Mouse (Mus musculus): ENCODE measurements around the gene Rras. TPM values are rescaled to one million over a fixed set of nuclear protein-coding genes. Genes with fewer than 3 reads are reported as not detected.

The Rras gene
- total RNA-seq, 2 experiments from 2014 or later: 15.9 TPM; not detected in 1

- no peak for ATAC-seq (replicated peaks; ENCODE audit: low FRiP score, poor library complexity, severe bottlenecking)
These were observed 31.3 kb downstream of the Rras start for GRCm38 (mm10) chr7:45048923-45049657.

- no peak for ATAC-seq (replicated peaks; ENCODE audit: low FRiP score, poor library complexity, severe bottlenecking)
These were observed 33.3 kb downstream of the Rras start for GRCm38 (mm10) chr7:45050945-45051600.

- no peak for ATAC-seq (replicated peaks; ENCODE audit: low FRiP score, poor library complexity, severe bottlenecking)
These were observed 33.8 kb downstream of the Rras start for GRCm38 (mm10) chr7:45051601-45051974.

GRCm38 (mm10) chr7:45052181-45052861, 34.6 kb downstream of the Rras start:
- ATAC-seq (replicated peaks; ENCODE audit: low FRiP score, poor library complexity, severe bottlenecking): no peak

- no peak for ATAC-seq (replicated peaks; ENCODE audit: low FRiP score, poor library complexity, severe bottlenecking)
These were observed 35.0 kb downstream of the Rras start, which contains the start of gene Prr12 for GRCm38 (mm10) chr7:45052862-45053116. Gene Prr12 (minus strand): TSS chr7:45052881.

- ATAC-seq (replicated peaks; ENCODE audit: low FRiP score, poor library complexity, severe bottlenecking): no peak; the same call in 1 of the 2 replicates
These were observed 35.6 kb downstream of the Rras start for GRCm38 (mm10) chr7:45053117-45053930.

GRCm38 (mm10) chr7:45053931-45054510, 36.3 kb downstream of the Rras start:
- peak; percentile 88 for ATAC-seq (replicated peaks; ENCODE audit: low FRiP score, poor library complexity, severe bottlenecking)

- no peak for ATAC-seq (replicated peaks; ENCODE audit: low FRiP score, poor library complexity, severe bottlenecking)
These were observed 38.7 kb downstream of the Rras start for GRCm38 (mm10) chr7:45056329-45056971.

GRCm38 (mm10) chr7:45056972-45057348, 39.2 kb downstream of the Rras start:
- no peak for ATAC-seq (replicated peaks; ENCODE audit: low FRiP score, poor library complexity, severe bottlenecking)

GRCm38 (mm10) chr7:45058607-45059571, 41.1 kb downstream of the Rras start:
- ATAC-seq (replicated peaks; ENCODE audit: low FRiP score, poor library complexity, severe bottlenecking): no peak

GRCm38 (mm10) chr7:45060632-45061122, 42.9 kb downstream of the Rras start:
- ATAC-seq (replicated peaks; ENCODE audit: low FRiP score, poor library complexity, severe bottlenecking): no peak

GRCm38 (mm10) chr7:45061532-45062075, 43.8 kb downstream of the Rras start:
- peak; percentile 23 for ATAC-seq (replicated peaks; ENCODE audit: low FRiP score, poor library complexity, severe bottlenecking)

- peak; percentile 96 for ATAC-seq (replicated peaks; ENCODE audit: low FRiP score, poor library complexity, severe bottlenecking)
These were observed 44.6 kb downstream of the Rras start, which contains the start of the genes Nosip and Prrg2 for GRCm38 (mm10) chr7:45062239-45062835. Gene Nosip (plus strand): TSS chr7:45062429. Gene Prrg2 (minus strand): TSS chr7:45062677.

GRCm38 (mm10) chr7:45067190-45067999, 49.6 kb downstream of the Rras start:
- ATAC-seq (replicated peaks; ENCODE audit: low FRiP score, poor library complexity, severe bottlenecking): no peak

GRCm38 (mm10) chr7:45068000-45068318, 50.2 kb downstream of the Rras start:
- 0 out of 2 replicates have a peak, but pooled peaks have one; percentile 48 for ATAC-seq (replicated peaks; ENCODE audit: low FRiP score, poor library complexity, severe bottlenecking)

GRCm38 (mm10) chr7:45069671-45070070, 51.9 kb downstream of the Rras start:
- ATAC-seq (replicated peaks; ENCODE audit: low FRiP score, poor library complexity, severe bottlenecking): no peak
